Mouse (Mus musculus) limb, embryonic 15.5 days (tissue): Measurements from ENCODE around the gene Hist1h3a. TPM values are rescaled to one million over a fixed set of nuclear protein-coding genes. Genes with fewer than 3 reads are reported as not detected.
"Not testable (repeated sequence)": the region's sequence is repeated elsewhere in the genome, so short reads cannot be mapped to it uniquely, and the experiment has no call there.

Experiments used
- ATAC-seq: fragments of 200-750 bp; cut with Nextera tagmentation; 2 replicates; pipeline ENCODE4 v1.8.0; 2017; ENCODE audit warnings: low read depth, moderate TSS enrichment; ENCODE audit not compliant: insufficient number of reproducible peaks, low FRiP score, low TSS enrichment
- H3K27ac ChIP-seq: fragments of 300-500 bp; sonication (generic); 2 replicates; pipeline ENCODE4 v1.5.1; 2015; ENCODE audit warnings: moderate library complexity, mild to moderate bottlenecking, inconsistent platforms
- H3K27me3 ChIP-seq: fragments of 300-500 bp; sonication (generic); 2 replicates; pipeline ENCODE4 v1.6.1; 2015; ENCODE audit warnings: inconsistent platforms
- H3K36me3 ChIP-seq: fragments of 300-500 bp; sonication (generic); 2 replicates; pipeline ENCODE4 v1.6.1; 2015; ENCODE audit warnings: inconsistent platforms
- H3K4me1 ChIP-seq: fragments of 300-500 bp; sonication (generic); 2 replicates; pipeline ENCODE4 v1.6.1; 2015; ENCODE audit warnings: inconsistent platforms
- H3K4me2 ChIP-seq: fragments of 300-500 bp; sonication (generic); 2 replicates; pipeline ENCODE4 v1.6.1; 2015; ENCODE audit warnings: mild to moderate bottlenecking, inconsistent platforms
- H3K4me3 ChIP-seq: fragments of 300-500 bp; sonication (generic); 2 replicates; pipeline ENCODE4 v1.5.1; 2015; ENCODE audit warnings: mild to moderate bottlenecking, inconsistent platforms
- H3K9ac ChIP-seq: fragments of 300-500 bp; sonication (generic); 2 replicates; pipeline ENCODE4 v1.6.1; 2015; ENCODE audit warnings: inconsistent platforms
- H3K9me3 ChIP-seq: fragments of 300-500 bp; sonication (generic); 2 replicates; pipeline ENCODE4 v1.6.1; 2016; ENCODE audit warnings: inconsistent platforms
- WGBS: fragments of 180-500 bp; shearing (Covaris S2); methylation state at CpG from one replicate; pipeline ENCODE4 v1.1.7; 2015; 5-methylcytosine and 5-hydroxymethylcytosine counted together
- polyA plus RNA-seq: library from polyadenylated mRNA; unstranded; fragments of >200 nt; fragmentation: Nextera tagmentation; extraction: Ambion mirVana; gene quantifications from 2 replicates; pipeline ENCODE4 v1.2.1, GENCODE M21; 2015

Gene Hist1h3a
- polyA plus RNA-seq, 1 experiment from 2014 or later = 7.2 TPM

GRCm38 (mm10) chr13:23746201-23747080 lies 15.7 kb downstream of the Hist1h3a start, which contains the start of gene Hist1h2bb:
TSS of gene Hist1h2bb (plus strand) at chr13:23746734.
- not testable (repeated sequence) for H3K9me3 ChIP-seq, H3K4me1 ChIP-seq, H3K36me3 ChIP-seq, H3K27me3 ChIP-seq
- Histone ChIP-seq H3K4me2 (peak within 1 kb of the TSS; percentile 54), H3K27ac (peak within 1 kb of the TSS; percentile 99), H3K4me3 (peak within 1 kb of the TSS; percentile 45), H3K9ac (peak within 1 kb of the TSS; percentile 21; the same call in 1 of the 2 replicates)
- WGBS = under 1% methylated on average over 37 of the region's 58 CpGs
- peak; percentile 89 for ATAC-seq

GRCm38 (mm10) chr13:23745381-23746161 lies 16.6 kb downstream of the Hist1h3a start, which contains the start of gene Hist1h3c:
TSS of gene Hist1h3c (minus strand) at chr13:23745602.
- Histone ChIP-seq H3K9me3 (no peaks in the 10 kb centered on the region), H3K36me3 (no peaks in the 10 kb centered on the region), H3K4me1 (peaks cover 8% of the 10 kb centered on the region; the same call in 1 of the 2 replicates), H3K4me3 (peak within 1 kb of the TSS; percentile 45), H3K9ac (peak within 1 kb of the TSS; percentile 15; the same call in 1 of the 2 replicates), H3K27ac (peak within 1 kb of the TSS; percentile 99), H3K4me2 (peak within 1 kb of the TSS; percentile 48), H3K27me3 (no peaks in the 10 kb centered on the region)
- WGBS = under 1% methylated on average over 26 of the region's 28 CpGs
- ATAC-seq = peak; percentile 64; the same call in 1 of the 2 replicates

- H3K27me3 ChIP-seq = no peaks in the 10 kb centered on the region
- peak overlapping the region; percentile 45 for H3K4me3 ChIP-seq
- ATAC-seq = no peak
- WGBS = under 1% methylated on average over 24 of the region's 36 CpGs
- H3K36me3 ChIP-seq = no peaks in the 10 kb centered on the region
- H3K4me1 ChIP-seq = peaks cover 12% of the 10 kb centered on the region; the same call in 1 of the 2 replicates
- H3K4me2 ChIP-seq = peak overlapping the region; percentile 48
- H3K9me3 ChIP-seq = no peaks in the 10 kb centered on the region
- peak overlapping the region; percentile 78 for H3K27ac ChIP-seq
- no peak overlapping the region for H3K9ac ChIP-seq
Observed at GRCm38 (mm10) chr13:23744421-23745380, 17.5 kb downstream of the Hist1h3a start.

GRCm38 (mm10) chr13:23743963-23744362 lies 18.2 kb downstream of the Hist1h3a start:
- no peaks in the 10 kb centered on the region for H3K27me3 ChIP-seq
- no peaks in the 10 kb centered on the region for H3K9me3 ChIP-seq
- H3K4me3 ChIP-seq = peak overlapping the region; percentile 45; the same call in 1 of the 2 replicates
- H3K27ac ChIP-seq = peak overlapping the region; percentile 48; the same call in 1 of the 2 replicates
- no peak for ATAC-seq
- 34% methylated on average over 4 of the region's 4 CpGs for WGBS
- no peak overlapping the region for H3K9ac ChIP-seq
- H3K4me2 ChIP-seq = 0 out of 2 replicates have a peak overlapping the region, but pooled peaks have one; percentile 48
- no peaks in the 10 kb centered on the region for H3K36me3 ChIP-seq
- H3K4me1 ChIP-seq = peaks cover 16% of the 10 kb centered on the region; the same call in 1 of the 2 replicates

- Histone ChIP-seq H3K4me2 (no peak overlapping the region), H3K27ac (no peak overlapping the region), H3K4me3 (no peak overlapping the region), H3K9ac (no peak overlapping the region), H3K9me3 (no peaks in the 10 kb centered on the region), H3K4me1 (peaks cover 16% of the 10 kb centered on the region; the same call in 1 of the 2 replicates), H3K36me3 (no peaks in the 10 kb centered on the region), H3K27me3 (no peaks in the 10 kb centered on the region)
- ATAC-seq = no peak
- WGBS = 76% methylated on average over 5 of the region's 5 CpGs
Observed at GRCm38 (mm10) chr13:23743215-23743614, 19.0 kb downstream of the Hist1h3a start.

- Histone ChIP-seq H3K9ac (no peak overlapping the region), H3K27me3 (no peaks in the 10 kb centered on the region), H3K4me2 (no peak overlapping the region), H3K36me3 (no peaks in the 10 kb centered on the region), H3K4me1 (peaks cover 11% of the 10 kb centered on the region; the same call in 1 of the 2 replicates), H3K4me3 (no peak overlapping the region), H3K9me3 (no peaks in the 10 kb centered on the region), H3K27ac (no peak overlapping the region)
- ATAC-seq = no peak
Observed at GRCm38 (mm10) chr13:23742007-23742406, 20.2 kb downstream of the Hist1h3a start.

- Histone ChIP-seq H3K36me3 (no peaks in the 10 kb centered on the region), H3K4me2 (peak overlapping the region; percentile 93), H3K27ac (peak overlapping the region; percentile 98), H3K4me3 (peak overlapping the region; percentile 57; the same call in 1 of the 2 replicates), H3K9me3 (no peaks in the 10 kb centered on the region), H3K4me1 (peaks cover 11% of the 10 kb centered on the region; the same call in 1 of the 2 replicates), H3K27me3 (no peaks in the 10 kb centered on the region), H3K9ac (no peak overlapping the region)
- 56% methylated on average over 5 of the region's 5 CpGs for WGBS
- no peak for ATAC-seq
Observed at GRCm38 (mm10) chr13:23740910-23741309, 21.3 kb downstream of the Hist1h3a start.

GRCm38 (mm10) chr13:23740256-23740840 lies 21.8 kb downstream of the Hist1h3a start:
- no peak for ATAC-seq
- H3K36me3 ChIP-seq = no peaks in the 10 kb centered on the region
- H3K4me3 ChIP-seq = peak overlapping the region; percentile 57
- 23% methylated on average over 13 of the region's 13 CpGs for WGBS
- H3K9me3 ChIP-seq = no peaks in the 10 kb centered on the region
- H3K27ac ChIP-seq = peak overlapping the region; percentile 98
- peak overlapping the region; percentile 61 for H3K9ac ChIP-seq
- H3K27me3 ChIP-seq = no peaks in the 10 kb centered on the region
- peaks cover 11% of the 10 kb centered on the region; the same call in 1 of the 2 replicates for H3K4me1 ChIP-seq
- peak overlapping the region; percentile 93 for H3K4me2 ChIP-seq

- peak overlapping the region; percentile 61 for H3K9ac ChIP-seq
- H3K9me3 ChIP-seq = no peaks in the 10 kb centered on the region
- WGBS = under 1% methylated on average over 14 of the region's 14 CpGs
- H3K27me3 ChIP-seq = no peaks in the 10 kb centered on the region
- ATAC-seq = peak; percentile 26
- peak overlapping the region; percentile 93 for H3K4me2 ChIP-seq
- H3K27ac ChIP-seq = peak overlapping the region; percentile 98
- H3K36me3 ChIP-seq = no peaks in the 10 kb centered on the region
- peaks cover 11% of the 10 kb centered on the region; the same call in 1 of the 2 replicates for H3K4me1 ChIP-seq
- H3K4me3 ChIP-seq = peak overlapping the region; percentile 57
Observed at GRCm38 (mm10) chr13:23739922-23740252, 22.3 kb downstream of the Hist1h3a start.

GRCm38 (mm10) chr13:23739069-23739921 lies 22.9 kb downstream of the Hist1h3a start:
- peak; percentile 94 for ATAC-seq
- H3K27me3 ChIP-seq = no peaks in the 10 kb centered on the region
- WGBS = under 1% methylated on average over 39 of the region's 39 CpGs
- H3K4me3 ChIP-seq = peak overlapping the region; percentile 57
- H3K36me3 ChIP-seq = no peaks in the 10 kb centered on the region
- peak overlapping the region; percentile 61 for H3K9ac ChIP-seq
- H3K9me3 ChIP-seq = no peaks in the 10 kb centered on the region
- H3K4me1 ChIP-seq = peaks cover 11% of the 10 kb centered on the region; the same call in 1 of the 2 replicates
- H3K27ac ChIP-seq = peak overlapping the region; percentile 98
- peak overlapping the region; percentile 93 for H3K4me2 ChIP-seq
